Mouse (Mus musculus): ENCODE data around the gene Ngfr.

Ngfr gene

DNA sequence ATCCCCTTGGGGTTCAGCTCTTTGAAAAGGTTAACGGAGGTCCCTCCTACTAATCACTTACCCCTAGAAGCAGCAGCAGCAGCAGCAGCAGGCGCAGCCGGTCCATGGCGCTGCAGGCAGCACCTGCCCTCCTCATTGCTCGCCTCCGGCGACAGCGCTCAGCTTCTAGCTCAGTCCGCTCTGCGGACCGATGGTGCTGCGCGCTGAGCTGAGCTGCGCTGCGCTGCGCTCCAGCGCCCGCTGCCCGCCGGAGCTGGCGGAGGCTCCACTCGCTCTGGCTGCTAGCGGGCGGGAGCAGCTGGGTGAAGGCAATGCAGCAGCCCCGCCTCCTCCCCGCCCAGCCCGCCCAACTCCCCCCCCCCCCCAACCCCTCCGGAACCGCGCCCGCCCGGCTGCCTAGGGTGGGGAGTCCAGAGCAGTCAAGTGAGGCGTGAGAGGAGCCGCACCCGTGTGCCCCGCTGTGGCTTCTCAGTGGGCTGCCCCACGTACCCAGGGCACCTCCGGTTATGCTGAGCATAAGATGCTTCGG lies at the start of gene Ngfr:
Gene Ngfr, minus strand, starts transcription at position 313 of the 529 bp plus-strand sequence.
- peak; percentile 77 for DNase-seq (ENCODE audit: low read depth, low spot score)
- no peaks in the 10 kb centered on the region for H3K36me3 ChIP-seq (ENCODE audit: control insufficient read depth, insufficient read depth, low read length, poor library complexity, severe bottlenecking)
- no peaks in the 10 kb centered on the region for H3K27me3 ChIP-seq (ENCODE audit: control insufficient read depth, insufficient read depth, low read length, poor library complexity, severe bottlenecking)

DNA sequence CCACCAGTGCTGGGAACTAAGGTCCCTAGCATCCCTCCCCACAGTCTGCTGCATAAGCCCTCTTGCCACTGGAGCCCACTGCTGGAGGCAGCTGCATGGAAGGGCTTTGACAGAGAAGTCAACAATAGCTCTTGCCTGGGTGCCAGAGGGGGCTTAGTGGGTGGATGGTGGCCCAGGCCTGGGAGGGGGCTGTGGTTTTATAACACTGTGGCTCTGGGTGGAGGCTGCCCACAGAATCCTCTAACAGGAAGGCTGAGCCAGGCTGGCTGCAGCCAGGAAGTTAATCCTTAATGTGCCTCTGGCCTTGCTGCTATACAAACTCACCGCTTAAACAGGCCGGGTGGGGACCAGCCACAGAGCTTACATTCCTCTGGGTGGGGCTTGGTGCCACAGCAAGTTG lies 47.5 kb upstream of the Ngfr start:
- no peaks in the 10 kb centered on the region for H3K36me3 ChIP-seq (ENCODE audit: control insufficient read depth, insufficient read depth, low read length, poor library complexity, severe bottlenecking)
- no peaks in the 10 kb centered on the region for H3K27me3 ChIP-seq (ENCODE audit: control insufficient read depth, insufficient read depth, low read length, poor library complexity, severe bottlenecking)
- DNase-seq (ENCODE audit: low read depth, low spot score), result no peak

DNA sequence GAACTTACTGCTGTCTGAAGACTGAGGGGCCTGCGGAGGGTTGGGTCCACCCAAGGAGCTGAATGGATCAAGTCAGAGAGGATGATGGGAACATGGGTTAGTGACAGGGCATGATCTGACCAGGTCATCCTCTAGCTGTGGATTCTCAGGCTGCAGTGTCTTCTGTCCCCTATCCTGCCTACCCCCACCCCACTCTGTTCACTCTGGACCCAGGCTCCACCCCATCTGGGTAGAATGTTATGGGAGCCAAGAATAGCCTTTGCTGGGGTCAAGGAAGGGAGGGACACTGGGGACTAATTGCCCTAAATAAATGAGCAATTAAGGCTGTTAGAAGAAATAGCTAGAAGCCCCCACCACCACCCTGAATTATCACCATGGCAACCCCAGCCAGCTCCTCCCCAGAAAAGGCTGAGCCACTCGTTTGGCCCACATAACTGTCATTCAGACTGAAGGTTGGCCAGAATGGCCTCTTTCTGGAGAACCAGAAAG lies 46.0 kb upstream of the Ngfr start:
- no peak for DNase-seq (ENCODE audit: low read depth, low spot score)
- Histone ChIP-seq H3K27me3 (ENCODE audit: control insufficient read depth, insufficient read depth, low read length, poor library complexity, severe bottlenecking) (no peaks in the 10 kb centered on the region), H3K36me3 (ENCODE audit: control insufficient read depth, insufficient read depth, low read length, poor library complexity, severe bottlenecking) (no peaks in the 10 kb centered on the region)

DNA sequence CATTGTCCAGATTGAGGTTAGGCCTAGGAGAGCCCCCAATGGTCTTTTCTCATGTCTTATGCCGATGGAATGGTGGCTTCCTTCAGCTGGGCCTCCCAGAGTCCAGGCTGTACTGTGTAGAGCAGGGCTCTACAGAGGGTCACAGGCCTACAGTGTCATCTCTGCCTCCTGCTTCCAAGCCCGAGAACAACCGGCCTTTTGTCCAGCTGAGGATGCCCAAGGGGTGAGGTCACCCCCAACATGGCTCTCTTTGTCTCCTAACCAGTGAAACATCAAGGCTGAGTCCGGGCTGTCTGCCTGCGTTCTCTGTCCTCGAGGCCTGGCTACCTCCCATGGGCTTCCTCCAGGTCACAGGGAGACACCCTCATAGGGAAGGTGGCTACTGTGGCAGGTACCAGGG lies 44.9 kb upstream of the Ngfr start:
- no peak for DNase-seq (ENCODE audit: low read depth, low spot score)
- Histone ChIP-seq H3K27me3 (ENCODE audit: control insufficient read depth, insufficient read depth, low read length, poor library complexity, severe bottlenecking) (no peaks in the 10 kb centered on the region), H3K36me3 (ENCODE audit: control insufficient read depth, insufficient read depth, low read length, poor library complexity, severe bottlenecking) (no peaks in the 10 kb centered on the region)

DNA sequence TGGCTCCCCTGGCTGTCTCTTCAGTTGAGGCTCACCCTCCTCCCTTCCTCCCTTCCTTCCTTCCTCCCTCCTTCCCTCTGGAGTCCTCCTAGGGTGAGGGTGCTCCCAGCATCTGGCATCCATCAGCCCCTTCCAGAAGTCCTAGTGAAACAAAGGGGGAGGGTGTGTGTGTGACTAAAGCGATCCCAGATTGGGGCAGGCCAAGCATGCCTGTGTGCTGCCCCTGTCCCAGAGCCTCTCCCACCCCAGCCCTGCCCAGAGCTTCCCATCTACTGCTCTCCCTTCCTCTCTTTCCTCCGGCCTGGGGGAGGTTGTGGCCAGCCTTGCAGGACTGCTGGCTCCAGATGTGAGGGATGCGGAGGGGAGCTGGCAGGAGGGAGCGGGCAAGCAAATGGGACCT lies 43.8 kb upstream of the Ngfr start:
- H3K27me3 ChIP-seq (ENCODE audit: control insufficient read depth, insufficient read depth, low read length, poor library complexity, severe bottlenecking), result no peaks in the 10 kb centered on the region
- DNase-seq (ENCODE audit: low read depth, low spot score), result no peak

DNA sequence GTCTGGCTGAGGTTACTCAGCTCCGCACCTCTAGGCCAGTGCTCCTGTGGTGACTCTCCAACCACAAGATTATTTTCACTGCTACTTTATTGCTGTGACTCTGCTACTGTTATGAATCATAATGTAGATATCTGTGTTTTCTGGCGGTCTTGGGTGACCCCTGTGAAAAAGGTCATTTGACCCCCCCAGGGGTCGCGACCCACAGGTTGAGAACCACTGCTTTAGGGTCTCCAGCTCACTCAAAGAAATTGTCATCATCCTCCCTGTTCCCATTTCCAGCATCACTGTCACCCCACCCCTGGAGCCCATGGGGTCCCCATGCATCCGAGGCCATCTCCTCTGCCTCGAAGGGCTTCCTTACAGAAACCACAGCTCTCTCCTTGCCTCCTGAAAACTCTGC lies 43.0 kb upstream of the Ngfr start:
- no peaks in the 10 kb centered on the region for H3K27me3 ChIP-seq (ENCODE audit: control insufficient read depth, insufficient read depth, low read length, poor library complexity, severe bottlenecking)
- no peaks in the 10 kb centered on the region for H3K36me3 ChIP-seq (ENCODE audit: control insufficient read depth, insufficient read depth, low read length, poor library complexity, severe bottlenecking)
- DNase-seq (ENCODE audit: low read depth, low spot score), result no peak

More for the DNA sequence above, 43.8 kb upstream of the Ngfr start:
- no peaks in the 10 kb centered on the region for H3K36me3 ChIP-seq (ENCODE audit: control insufficient read depth, insufficient read depth, low read length, poor library complexity, severe bottlenecking)

DNA sequence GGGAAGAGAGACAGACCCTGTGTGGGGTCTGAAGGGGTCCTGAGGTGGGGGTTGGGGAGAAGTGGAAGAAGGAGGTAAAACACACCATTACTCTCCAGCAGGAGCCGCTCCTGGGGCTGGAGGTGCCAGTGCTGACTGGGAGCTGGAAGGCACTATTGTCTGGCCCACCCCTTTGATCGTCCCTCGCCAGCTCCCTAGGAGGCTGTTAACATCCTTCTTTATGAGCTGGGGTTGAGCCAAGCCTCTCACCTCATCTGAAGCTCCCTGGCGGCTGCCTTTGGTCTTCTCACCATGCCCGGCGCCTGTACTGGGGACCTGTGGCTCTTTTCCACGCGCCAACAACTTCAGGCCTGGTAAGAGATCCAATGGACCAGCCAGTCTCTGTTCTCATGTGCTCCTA lies 34.9 kb upstream of the Ngfr start:
- no peaks in the 10 kb centered on the region for H3K36me3 ChIP-seq (ENCODE audit: control insufficient read depth, insufficient read depth, low read length, poor library complexity, severe bottlenecking)
- H3K27me3 ChIP-seq (ENCODE audit: control insufficient read depth, insufficient read depth, low read length, poor library complexity, severe bottlenecking), result no peaks in the 10 kb centered on the region
- DNase-seq (ENCODE audit: low read depth, low spot score), result no peak

DNA sequence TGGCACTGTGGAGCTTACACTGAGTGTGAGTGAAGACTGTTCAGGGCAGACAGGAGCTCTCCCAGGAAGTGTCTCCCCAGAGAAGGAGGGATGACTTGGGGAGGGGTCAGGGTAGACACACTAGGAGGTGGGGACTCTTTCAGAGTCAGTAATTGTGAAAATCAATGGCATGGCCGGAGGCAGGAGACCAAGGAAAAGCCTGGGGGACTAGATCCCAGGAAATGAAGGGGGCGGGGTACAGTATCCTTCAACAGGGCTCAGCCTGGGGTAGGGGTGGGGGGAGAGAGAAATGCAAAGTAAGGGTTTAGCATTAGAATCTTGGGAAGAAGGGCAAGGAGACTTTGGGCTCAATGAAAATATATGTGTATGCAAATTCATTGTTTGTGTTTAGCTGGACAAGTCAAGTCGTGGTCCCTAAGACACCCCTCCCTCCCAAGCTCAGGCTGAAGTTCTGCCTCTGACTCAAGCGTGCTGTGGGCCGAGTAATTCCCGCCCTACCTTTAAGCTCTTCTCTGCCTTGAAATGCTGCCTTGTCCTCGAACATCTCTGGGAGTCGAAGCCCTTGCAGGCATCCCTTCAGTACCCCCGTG lies 34.1 kb upstream of the Ngfr start:
- Histone ChIP-seq H3K27me3 (ENCODE audit: control insufficient read depth, insufficient read depth, low read length, poor library complexity, severe bottlenecking) (no peaks in the 10 kb centered on the region), H3K36me3 (ENCODE audit: control insufficient read depth, insufficient read depth, low read length, poor library complexity, severe bottlenecking) (no peaks in the 10 kb centered on the region)
- no peak for DNase-seq (ENCODE audit: low read depth, low spot score)

DNA sequence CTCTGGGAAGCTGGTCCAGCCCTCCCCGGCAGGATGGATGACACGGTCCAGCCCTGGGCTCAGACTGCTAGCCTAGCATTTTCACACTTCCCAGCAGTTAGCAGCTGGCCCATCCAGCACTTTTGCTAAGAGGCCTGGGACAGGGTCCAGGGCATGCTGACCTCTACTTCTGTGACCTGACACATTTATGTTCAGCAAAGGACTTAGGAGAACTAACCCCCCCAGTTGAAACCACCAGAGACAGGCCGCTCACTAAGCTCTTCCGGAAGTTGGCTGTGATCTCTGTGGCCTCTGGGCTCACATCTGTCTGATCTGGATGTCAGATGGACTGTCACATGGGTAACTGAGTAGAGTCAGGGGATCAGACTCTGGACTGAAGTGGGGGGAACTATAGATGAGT lies 33.5 kb upstream of the Ngfr start:
- Histone ChIP-seq H3K27me3 (ENCODE audit: control insufficient read depth, insufficient read depth, low read length, poor library complexity, severe bottlenecking) (no peaks in the 10 kb centered on the region), H3K36me3 (ENCODE audit: control insufficient read depth, insufficient read depth, low read length, poor library complexity, severe bottlenecking) (no peaks in the 10 kb centered on the region)
- no peak for DNase-seq (ENCODE audit: low read depth, low spot score)

DNA sequence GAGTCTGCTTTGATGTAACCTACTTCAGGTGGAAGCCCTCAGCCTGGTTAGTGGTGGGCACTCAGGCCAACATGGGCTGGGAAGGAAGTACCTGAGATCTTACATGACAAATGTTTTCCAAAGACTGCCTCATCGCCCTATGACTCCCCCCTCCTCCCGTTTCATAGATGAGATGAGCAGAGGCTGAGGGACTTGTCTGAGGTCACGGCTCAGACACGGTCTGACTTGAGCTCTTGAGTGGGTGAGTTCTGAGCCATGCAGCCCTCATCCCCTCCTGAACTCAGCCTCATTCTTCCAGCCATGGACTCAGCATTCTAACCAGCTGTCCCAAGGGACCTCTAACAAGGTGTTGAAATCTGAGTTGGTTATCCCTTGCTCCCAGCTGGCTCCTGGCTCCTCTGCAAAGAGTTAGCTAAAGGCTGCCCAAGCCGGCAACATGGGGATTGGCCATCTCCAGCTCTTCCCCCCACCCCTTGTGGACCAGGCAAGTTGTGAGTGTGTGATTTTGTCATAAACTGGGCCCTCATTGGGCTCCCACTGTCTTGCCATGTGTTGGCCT lies 32.4 kb upstream of the Ngfr start:
- H3K36me3 ChIP-seq (ENCODE audit: control insufficient read depth, insufficient read depth, low read length, poor library complexity, severe bottlenecking), result no peaks in the 10 kb centered on the region
- DNase-seq (ENCODE audit: low read depth, low spot score), result no peak
- H3K27me3 ChIP-seq (ENCODE audit: control insufficient read depth, insufficient read depth, low read length, poor library complexity, severe bottlenecking), result no peaks in the 10 kb centered on the region

DNA sequence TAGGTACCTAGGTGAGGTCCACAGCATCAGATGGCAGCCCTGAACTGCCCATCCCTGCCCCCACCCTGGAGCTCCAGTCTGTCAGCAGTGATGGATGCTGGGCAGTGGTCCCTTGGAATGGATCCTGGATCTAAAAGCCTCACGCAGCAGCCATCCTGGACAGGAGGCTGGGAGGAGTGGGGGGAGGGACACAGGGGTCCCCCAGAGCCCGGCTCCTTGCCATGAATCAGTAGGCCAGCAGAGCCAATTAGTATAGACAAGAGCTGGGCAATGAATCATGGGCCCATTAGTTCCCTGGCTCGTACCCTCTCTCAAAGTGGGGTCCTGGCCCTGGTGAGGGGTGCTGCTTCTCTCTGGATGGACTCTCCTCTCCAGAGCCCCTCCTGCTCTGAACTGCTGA lies 31.5 kb upstream of the Ngfr start:
- no peaks in the 10 kb centered on the region for H3K36me3 ChIP-seq (ENCODE audit: control insufficient read depth, insufficient read depth, low read length, poor library complexity, severe bottlenecking)
- H3K27me3 ChIP-seq (ENCODE audit: control insufficient read depth, insufficient read depth, low read length, poor library complexity, severe bottlenecking), result no peaks in the 10 kb centered on the region
- DNase-seq (ENCODE audit: low read depth, low spot score), result no peak

DNA sequence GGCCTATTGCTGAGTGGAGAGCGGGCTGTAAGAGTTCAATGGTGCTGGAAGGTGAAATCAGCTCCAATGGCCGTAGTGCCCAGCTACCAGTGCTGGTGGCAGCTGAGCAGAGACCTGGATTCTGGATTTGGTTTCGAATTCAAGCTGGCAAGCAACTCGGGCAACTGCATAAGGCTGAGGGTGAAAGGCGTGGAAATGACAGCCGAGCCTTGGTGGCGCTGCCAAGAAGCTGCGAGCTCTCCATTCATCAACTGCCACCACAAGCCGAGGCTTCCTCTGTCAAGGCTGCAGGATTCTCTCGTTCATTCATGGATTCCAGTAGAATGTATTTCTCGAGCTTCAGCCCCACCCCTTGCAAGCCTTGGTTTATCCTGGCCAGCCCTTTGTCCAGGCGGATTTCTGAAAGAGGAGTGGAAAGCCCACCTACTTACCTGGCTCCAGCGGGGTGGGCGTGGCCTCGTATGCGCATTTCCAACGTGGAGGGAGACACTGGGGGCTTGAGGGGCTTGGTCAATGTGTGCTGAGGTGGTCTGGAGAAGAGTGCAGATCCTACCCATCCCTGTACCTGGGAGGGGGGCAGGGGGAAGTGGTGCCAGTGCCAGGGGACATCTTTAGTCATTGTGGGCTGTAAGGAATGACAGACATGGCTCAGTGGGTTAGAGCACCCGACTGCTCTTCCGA lies 30.4 kb upstream of the Ngfr start:
- no peak for DNase-seq (ENCODE audit: low read depth, low spot score)
- Histone ChIP-seq H3K36me3 (ENCODE audit: control insufficient read depth, insufficient read depth, low read length, poor library complexity, severe bottlenecking) (no peaks in the 10 kb centered on the region), H3K27me3 (ENCODE audit: control insufficient read depth, insufficient read depth, low read length, poor library complexity, severe bottlenecking) (no peaks in the 10 kb centered on the region)

DNA sequence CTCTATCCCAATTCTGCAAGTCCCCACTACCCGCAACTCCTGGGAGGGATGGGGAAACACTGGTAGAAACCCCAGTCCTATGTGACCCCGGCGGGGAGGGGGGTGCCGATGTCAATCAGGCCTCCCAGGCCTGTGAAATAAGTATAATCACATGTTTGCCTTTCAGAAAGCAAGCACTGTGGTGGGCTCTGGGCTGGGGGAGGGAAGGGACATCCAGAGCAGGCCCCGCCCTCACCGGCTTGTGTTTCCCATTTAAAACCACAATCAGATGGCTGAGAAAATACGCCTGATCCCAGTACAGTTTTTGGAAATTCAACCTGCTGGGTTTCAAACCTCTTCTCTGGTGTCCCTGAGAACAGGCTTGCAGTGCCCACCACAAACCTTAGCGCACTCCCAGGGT lies 27.2 kb upstream of the Ngfr start:
- DNase-seq (ENCODE audit: low read depth, low spot score), result no peak
- Histone ChIP-seq H3K27me3 (ENCODE audit: control insufficient read depth, insufficient read depth, low read length, poor library complexity, severe bottlenecking) (no peaks in the 10 kb centered on the region), H3K36me3 (ENCODE audit: control insufficient read depth, insufficient read depth, low read length, poor library complexity, severe bottlenecking) (no peaks in the 10 kb centered on the region)

DNA sequence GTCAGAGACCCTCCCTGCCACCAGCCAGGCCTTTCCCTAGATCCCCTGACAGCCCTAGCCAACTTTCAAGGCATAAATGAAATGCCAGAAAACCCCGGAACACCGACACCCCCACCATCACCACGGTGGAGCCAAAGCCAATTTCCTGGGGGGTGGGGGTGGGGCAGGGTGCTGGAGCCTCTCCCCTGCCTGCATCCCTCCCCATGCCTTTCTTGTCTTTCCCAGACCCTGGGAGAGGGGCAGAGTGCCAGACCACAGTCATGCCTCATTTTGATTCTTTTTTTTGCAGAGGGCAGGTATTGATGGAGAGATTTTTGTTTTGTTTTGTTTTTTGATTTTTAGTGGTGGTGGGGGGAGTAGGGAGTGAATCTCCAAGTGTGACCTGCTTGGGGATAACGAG lies 23.7 kb upstream of the Ngfr start:
- no peaks in the 10 kb centered on the region for H3K36me3 ChIP-seq (ENCODE audit: control insufficient read depth, insufficient read depth, low read length, poor library complexity, severe bottlenecking)
- no peaks in the 10 kb centered on the region for H3K27me3 ChIP-seq (ENCODE audit: control insufficient read depth, insufficient read depth, low read length, poor library complexity, severe bottlenecking)
- no peak for DNase-seq (ENCODE audit: low read depth, low spot score)

DNA sequence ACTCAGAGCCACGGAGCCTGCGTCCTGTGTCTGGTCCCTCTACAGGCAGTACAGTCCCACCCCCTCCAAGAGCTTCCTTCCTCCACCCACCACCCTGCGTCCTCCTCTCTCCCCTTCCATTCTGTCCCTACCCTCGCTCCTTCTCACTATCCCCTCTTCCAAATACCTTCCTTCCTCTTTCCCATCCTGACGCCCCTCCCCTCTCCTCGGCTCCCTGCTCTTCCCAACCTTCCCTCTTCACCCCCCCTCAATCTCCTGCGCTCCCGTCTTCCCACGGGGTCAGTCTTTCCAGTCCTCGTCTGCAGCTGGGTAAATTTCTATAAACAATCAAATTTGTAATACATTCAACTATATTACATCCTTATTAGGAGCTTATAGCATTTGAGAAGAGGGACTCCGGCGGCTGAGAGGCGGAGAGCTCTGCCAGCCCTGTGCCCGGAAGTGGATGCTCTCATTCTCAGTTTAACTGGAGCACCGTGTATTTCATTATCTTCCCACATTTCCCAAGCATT lies 22.9 kb upstream of the Ngfr start:
- DNase-seq (ENCODE audit: low read depth, low spot score), result no peak
- H3K27me3 ChIP-seq (ENCODE audit: control insufficient read depth, insufficient read depth, low read length, poor library complexity, severe bottlenecking), result no peaks in the 10 kb centered on the region

More for the DNA sequence above, 22.9 kb upstream of the Ngfr start:
- no peaks in the 10 kb centered on the region for H3K36me3 ChIP-seq (ENCODE audit: control insufficient read depth, insufficient read depth, low read length, poor library complexity, severe bottlenecking)
